Mouse (Mus musculus) midbrain, embryonic 16.5 days (tissue): ENCODE data around the gene Ccdc71. TPM values are rescaled to one million over a fixed set of nuclear protein-coding genes. Genes with fewer than 3 reads are reported as not detected.
A peak's percentile ranks its signal among the peaks of the same experiment; 100 is the strongest.

Source experiments
- ATAC-seq: fragments of 200-750 bp; cut with Nextera tagmentation; 2 replicates; pipeline ENCODE4 v1.8.0; 2017; ENCODE audit warnings: moderate TSS enrichment
- H3K27ac ChIP-seq: fragments of 300-500 bp; sonication (generic); 2 replicates; pipeline ENCODE4 v1.5.1; 2014; ENCODE audit warnings: mild to moderate bottlenecking, low read length, mixed read lengths
- H3K27me3 ChIP-seq: fragments of 300-500 bp; sonication (generic); 2 replicates; pipeline ENCODE4 v1.6.1; 2014; ENCODE audit warnings: low read depth, low read length, mixed read lengths; ENCODE audit not compliant: control insufficient read depth, insufficient read depth
- H3K36me3 ChIP-seq: fragments of 300-500 bp; sonication (generic); 2 replicates; pipeline ENCODE4 v1.6.1; 2014; ENCODE audit warnings: mild to moderate bottlenecking, low read length, moderate library complexity, mixed read lengths; ENCODE audit not compliant: control insufficient read depth, insufficient read depth
- H3K4me1 ChIP-seq: fragments of 300-500 bp; sonication (generic); 2 replicates; pipeline ENCODE4 v1.6.1; 2014; ENCODE audit warnings: mild to moderate bottlenecking, low read length, mixed read lengths; ENCODE audit not compliant: control insufficient read depth, insufficient read depth
- H3K4me2 ChIP-seq: fragments of 300-500 bp; sonication (generic); 2 replicates; pipeline ENCODE4 v1.6.1; 2014; ENCODE audit warnings: mild to moderate bottlenecking, low read length, mixed read lengths
- H3K4me3 ChIP-seq: fragments of 300-500 bp; sonication (generic); 2 replicates; pipeline ENCODE4 v1.5.1; 2014; ENCODE audit warnings: low read depth, mild to moderate bottlenecking, low read length, moderate library complexity, mixed read lengths
- H3K9ac ChIP-seq: fragments of 300-500 bp; sonication (generic); 2 replicates; pipeline ENCODE4 v1.6.1; 2014; ENCODE audit warnings: low read depth, low read length, mixed read lengths
- H3K9me3 ChIP-seq: fragments of 300-500 bp; sonication (generic); replicated peaks from 2 replicates; pipeline ENCODE4 v1.6.1; 2014; ENCODE audit warnings: mild to moderate bottlenecking, low read length, mixed read lengths; ENCODE audit not compliant: control insufficient read depth, poor library complexity, severe bottlenecking
- WGBS: fragments of 180-500 bp; shearing (Covaris S2); extraction: QIAGEN DNeasy Blood & Tissue Kit; methylation state at CpG from one replicate; pipeline ENCODE4 v1.1.7; 2014; 5-methylcytosine and 5-hydroxymethylcytosine counted together
- polyA plus RNA-seq: library from polyadenylated mRNA; unstranded; fragments of >200 nt; fragmentation: Nextera tagmentation; extraction: Ambion mirVana; gene quantifications from 2 replicates; pipeline ENCODE4 v1.2.1, GENCODE M21; 2015

The Ccdc71 gene
- polyA plus RNA-seq, 1 experiment from 2014 or later = 65.2 TPM

DNA sequence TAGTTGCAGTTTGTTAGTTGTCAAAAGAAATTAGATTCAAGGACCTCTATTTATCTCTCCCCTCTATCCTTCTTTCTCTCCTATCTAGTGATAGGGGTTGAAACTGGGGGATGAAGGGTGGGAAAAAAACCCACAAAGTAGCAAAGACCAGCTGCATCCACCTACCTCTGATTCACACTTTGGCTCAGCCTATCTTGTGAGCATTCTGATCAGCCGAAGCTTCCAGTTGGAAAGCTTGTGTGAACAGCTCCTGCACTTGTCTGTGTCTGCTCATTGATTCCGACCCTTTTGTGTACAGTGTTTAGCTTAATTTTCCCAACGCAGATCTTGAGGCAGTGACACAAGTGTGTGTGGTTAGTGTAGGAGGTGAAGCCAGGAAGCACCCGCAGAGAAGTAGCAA is 6.9 kb upstream of the Ccdc71 start:
- Histone ChIP-seq H3K36me3 (no peaks in the 10 kb centered on the region), H3K4me1 (peaks cover 38% of the 10 kb centered on the region), H3K9me3 (no peaks in the 10 kb centered on the region), H3K9ac (peak overlapping the region; percentile 87), H3K4me2 (peak overlapping the region; percentile 70), H3K27ac (peak overlapping the region; percentile 84), H3K27me3 (no peaks in the 10 kb centered on the region), H3K4me3 (peak overlapping the region; percentile 55)
- 83% methylated on average over 4 of the region's 4 CpGs for WGBS
- ATAC-seq = no peak

DNA sequence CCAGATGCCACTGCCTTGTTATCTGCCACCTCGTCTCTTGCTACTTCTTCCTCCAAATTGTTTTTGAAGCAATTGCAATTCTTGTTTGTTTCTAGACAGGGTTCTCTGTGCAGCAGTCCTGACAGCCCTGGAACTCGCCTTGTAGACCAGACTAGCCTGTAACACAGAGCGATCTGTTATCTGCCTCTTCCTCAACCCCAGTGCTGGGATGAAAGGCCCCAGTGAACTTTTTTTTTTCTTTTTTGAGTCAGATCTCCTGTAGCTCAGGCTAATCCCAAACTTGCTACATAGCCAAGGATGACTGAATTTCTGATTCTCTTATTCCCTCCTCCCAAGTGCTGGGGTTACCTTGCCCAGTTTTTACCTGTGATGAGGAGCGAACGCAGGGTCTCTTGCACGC is 5.9 kb upstream of the Ccdc71 start:
- Histone ChIP-seq H3K27ac (no peak overlapping the region), H3K4me3 (no peak overlapping the region), H3K27me3 (no peaks in the 10 kb centered on the region), H3K9ac (no peak overlapping the region), H3K36me3 (no peaks in the 10 kb centered on the region), H3K9me3 (no peaks in the 10 kb centered on the region), H3K4me1 (peaks cover 35% of the 10 kb centered on the region), H3K4me2 (no peak overlapping the region)
- ATAC-seq = no peak
- 90% methylated on average over 6 of the region's 6 CpGs for WGBS

DNA sequence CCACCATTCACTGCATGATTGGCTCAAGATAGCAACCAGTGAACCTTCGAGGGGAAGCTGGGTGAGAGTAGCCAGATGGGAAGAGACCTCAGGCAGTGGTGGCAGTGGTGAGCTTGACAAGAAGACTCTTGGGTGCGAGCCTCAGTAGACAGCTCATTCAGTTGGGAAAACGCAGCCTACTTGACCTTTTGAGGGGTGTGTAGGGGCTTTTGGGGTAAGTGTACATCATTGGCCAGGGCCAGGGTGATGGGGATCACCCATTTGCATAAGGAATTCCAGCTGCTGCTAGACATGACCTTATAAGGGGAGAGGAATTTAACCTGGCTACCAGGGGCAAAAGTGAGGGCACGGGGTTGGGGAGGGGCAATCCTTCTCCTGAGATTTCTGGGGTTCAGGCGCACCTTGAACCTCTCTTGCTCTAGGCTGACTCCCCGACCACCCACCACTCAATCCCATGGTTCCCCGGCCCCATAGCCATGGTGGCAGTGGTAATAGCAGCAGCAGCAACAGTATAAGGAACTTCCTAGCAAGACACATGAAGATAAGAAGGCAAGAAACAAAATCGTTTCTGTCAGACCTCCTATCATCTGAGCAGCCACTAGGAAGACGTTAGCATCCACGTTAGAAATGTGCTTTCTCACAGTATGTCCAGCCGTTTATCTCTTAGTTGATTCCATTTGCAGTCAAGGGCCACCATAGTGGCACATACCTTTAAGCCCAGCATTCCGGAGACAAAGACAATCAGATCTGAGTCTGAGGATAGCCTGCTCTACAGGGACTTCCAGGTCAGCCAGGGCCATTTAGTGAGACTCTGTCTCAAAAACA is 4.4 kb upstream of the Ccdc71 start:
- Histone ChIP-seq H3K36me3 (no peaks in the 10 kb centered on the region), H3K4me3 (no peak overlapping the region), H3K27ac (no peak overlapping the region), H3K9ac (no peak overlapping the region), H3K4me1 (peaks cover 20% of the 10 kb centered on the region), H3K9me3 (no peaks in the 10 kb centered on the region), H3K4me2 (no peak overlapping the region), H3K27me3 (no peaks in the 10 kb centered on the region)
- 84% methylated on average over 12 of the region's 12 CpGs for WGBS
- no peak for ATAC-seq

DNA sequence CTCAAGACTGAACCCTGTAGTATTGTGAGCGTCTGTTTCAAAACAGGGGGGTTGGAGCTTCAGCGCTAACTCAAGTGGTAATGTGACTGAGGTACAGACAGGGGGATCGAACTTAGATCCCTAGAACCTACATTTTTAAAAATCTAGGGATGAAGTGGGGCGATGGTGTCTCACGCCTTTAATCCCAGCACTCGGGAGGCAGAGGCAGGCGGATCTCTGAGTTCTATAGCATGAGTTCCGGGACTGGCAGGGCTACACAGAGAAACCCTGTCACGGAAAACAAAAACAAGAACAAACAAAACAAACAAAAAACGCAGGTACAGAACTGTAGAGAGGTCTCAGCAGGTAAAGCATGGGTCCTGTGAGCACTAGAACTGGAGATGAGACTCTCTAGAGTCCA is 3.4 kb upstream of the Ccdc71 start:
- no peaks in the 10 kb centered on the region for H3K36me3 ChIP-seq
- no peak overlapping the region for H3K4me3 ChIP-seq
- no peak overlapping the region for H3K4me2 ChIP-seq
- no peak overlapping the region for H3K9ac ChIP-seq
- no peak overlapping the region for H3K27ac ChIP-seq
- no peaks in the 10 kb centered on the region for H3K9me3 ChIP-seq
- WGBS = 90% methylated on average over 10 of the region's 10 CpGs
- H3K27me3 ChIP-seq = no peaks in the 10 kb centered on the region
- peaks cover 20% of the 10 kb centered on the region for H3K4me1 ChIP-seq
- no peak for ATAC-seq

DNA sequence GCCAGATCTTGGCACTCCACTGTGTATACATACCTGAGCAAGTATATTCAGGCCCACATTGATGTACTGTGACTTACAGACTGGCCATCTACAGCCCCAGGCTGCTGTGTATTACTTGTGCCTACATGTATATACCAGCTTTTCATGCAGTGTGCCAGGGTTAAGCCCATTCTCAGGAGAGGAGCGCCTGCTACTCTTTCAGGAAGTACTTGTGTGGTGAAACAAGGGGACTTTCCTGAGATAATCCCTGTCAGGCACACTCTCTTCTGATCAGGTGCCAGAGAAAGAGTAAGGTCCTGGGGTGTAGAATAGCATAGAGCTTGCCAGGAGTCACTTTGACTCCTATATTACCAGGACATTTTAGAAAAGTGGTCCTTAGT is 398 bp upstream of the Ccdc71 start:
- Histone ChIP-seq H3K9ac (no peak overlapping the region), H3K27me3 (no peaks in the 10 kb centered on the region), H3K4me2 (peak overlapping the region; percentile 66), H3K9me3 (no peaks in the 10 kb centered on the region), H3K27ac (peak overlapping the region; percentile 82), H3K4me3 (peak overlapping the region; percentile 82), H3K4me1 (peaks cover 11% of the 10 kb centered on the region), H3K36me3 (peaks cover 11% of the 10 kb centered on the region)
- peak; percentile 23; the same call in 1 of the 2 replicates for ATAC-seq
- 88% methylated on average over 1 of the region's 1 CpGs for WGBS

DNA sequence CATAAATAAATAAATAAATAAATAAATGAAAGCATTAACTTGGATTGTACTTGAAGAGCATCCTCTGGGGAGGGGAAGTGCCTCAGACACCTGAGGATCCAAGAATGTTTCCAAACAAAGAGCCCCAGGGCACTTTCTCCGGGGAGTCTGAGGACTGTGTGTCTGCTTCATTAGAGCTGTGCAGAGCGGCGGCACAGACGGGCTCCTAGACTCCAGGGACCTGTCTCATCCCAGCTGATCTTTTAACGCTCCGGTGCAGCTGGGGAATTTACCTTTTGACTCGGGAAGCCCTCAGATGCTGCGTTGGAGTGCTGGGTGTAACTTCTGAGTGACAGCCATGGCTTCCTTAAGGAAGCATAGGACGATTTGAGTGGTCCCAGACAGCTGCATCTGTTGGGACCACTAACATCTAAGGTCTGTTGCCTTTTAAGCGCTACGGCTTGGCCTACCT is 879 bp downstream of the Ccdc71 start, which contains the start of gene Klhdc8b:
Gene Klhdc8b (minus strand): TSS at position 401 of the 451 bp plus-strand sequence.
- Histone ChIP-seq H3K4me3 (peak within 1 kb of the TSS; percentile 82), H3K4me1 (peaks cover 11% of the 10 kb centered on the region), H3K9ac (peak within 1 kb of the TSS; percentile 82), H3K36me3 (peaks cover 11% of the 10 kb centered on the region), H3K27me3 (no peaks in the 10 kb centered on the region), H3K9me3 (no peaks in the 10 kb centered on the region), H3K27ac (peak within 1 kb of the TSS; percentile 82), H3K4me2 (peak within 1 kb of the TSS; percentile 66)
- ATAC-seq = 0 out of 2 replicates have a peak, but pooled peaks have one; percentile 10
- WGBS = 19% methylated on average over 11 of the region's 11 CpGs

DNA sequence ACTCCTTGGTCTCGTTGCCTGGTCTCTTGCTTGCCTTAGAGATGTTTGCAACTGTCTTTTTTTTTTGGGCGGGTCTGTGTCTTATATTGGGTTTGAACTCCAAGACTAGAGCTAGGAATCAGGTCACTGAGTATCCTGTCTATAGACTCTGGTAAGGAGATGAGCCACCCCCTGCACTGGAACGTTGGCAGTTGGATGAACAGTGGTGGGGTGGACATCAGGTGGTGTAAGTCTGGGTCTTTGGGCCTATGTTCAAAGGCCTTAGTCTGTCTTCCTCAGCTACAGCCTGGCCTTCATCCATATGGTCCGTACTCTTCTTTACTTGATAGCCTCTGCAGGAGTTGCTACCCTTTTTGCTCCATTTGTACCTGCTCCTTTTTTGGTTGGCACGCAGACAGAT is 1.3 kb downstream of the Ccdc71 start:
- peak overlapping the region; percentile 82; the same call in 1 of the 2 replicates for H3K9ac ChIP-seq
- H3K4me2 ChIP-seq = peak overlapping the region; percentile 66
- no peak for ATAC-seq
- H3K27me3 ChIP-seq = no peaks in the 10 kb centered on the region
- peaks cover 11% of the 10 kb centered on the region for H3K36me3 ChIP-seq
- peak overlapping the region; percentile 82 for H3K4me3 ChIP-seq
- 92% methylated on average over 5 of the region's 5 CpGs for WGBS
- no peak overlapping the region for H3K27ac ChIP-seq
- H3K4me1 ChIP-seq = peaks cover 11% of the 10 kb centered on the region
- H3K9me3 ChIP-seq = no peaks in the 10 kb centered on the region

DNA sequence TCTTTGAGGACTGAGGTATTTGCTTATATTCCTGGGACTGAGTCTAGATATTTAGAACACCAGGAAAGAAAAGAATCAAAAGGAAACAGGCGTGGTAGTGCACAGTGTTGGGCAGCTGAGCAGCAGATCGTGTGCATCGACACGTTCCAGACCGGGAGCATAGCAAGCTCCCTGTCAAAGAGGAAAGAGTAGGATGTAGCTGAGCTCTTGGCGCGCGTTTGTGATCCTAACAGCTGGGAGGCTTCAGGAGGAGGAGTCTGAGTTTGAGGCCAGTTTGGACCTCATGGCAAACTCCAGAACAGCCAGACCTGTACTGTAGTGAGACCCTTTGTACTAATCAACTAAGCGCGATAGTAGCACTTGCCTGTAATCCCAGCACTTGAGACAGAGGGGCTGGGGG is 1.9 kb downstream of the Ccdc71 start:
- H3K9ac ChIP-seq = no peak overlapping the region
- peaks cover 11% of the 10 kb centered on the region for H3K36me3 ChIP-seq
- H3K4me2 ChIP-seq = no peak overlapping the region

DNA sequence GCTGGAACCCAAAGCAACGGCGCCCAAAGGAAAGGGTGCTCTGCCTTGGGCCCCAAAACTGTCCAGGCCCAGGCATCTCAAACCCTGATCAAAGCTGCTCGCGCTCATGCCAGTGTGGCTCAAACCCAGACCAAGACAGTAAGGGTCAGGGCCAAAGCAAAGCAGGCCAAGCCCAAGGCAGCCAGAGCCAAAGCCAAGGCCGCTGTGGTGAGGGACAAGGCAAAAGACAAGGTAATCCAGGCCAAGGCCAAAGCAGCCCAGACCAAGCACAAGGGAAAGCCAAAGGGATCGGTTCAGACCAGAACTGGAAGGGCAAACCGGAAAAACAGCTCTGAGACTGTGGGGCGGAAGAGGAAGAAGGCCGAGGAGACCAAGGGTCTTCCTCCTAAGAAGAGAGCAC is 3.4 kb downstream of the Ccdc71 start:
- H3K27me3 ChIP-seq = no peaks in the 10 kb centered on the region
- H3K36me3 ChIP-seq = peaks cover 11% of the 10 kb centered on the region
- no peak for ATAC-seq
- no peak overlapping the region for H3K9ac ChIP-seq
- H3K4me2 ChIP-seq = no peak overlapping the region
- H3K9me3 ChIP-seq = no peaks in the 10 kb centered on the region
- no peak overlapping the region for H3K4me3 ChIP-seq
- H3K27ac ChIP-seq = no peak overlapping the region
- 97% methylated on average over 9 of the region's 9 CpGs for WGBS
- H3K4me1 ChIP-seq = peaks cover 11% of the 10 kb centered on the region

More for the DNA sequence above, 1.9 kb downstream of the Ccdc71 start:
- no peak for ATAC-seq
- Histone ChIP-seq H3K27ac (no peak overlapping the region), H3K4me1 (peaks cover 11% of the 10 kb centered on the region), H3K9me3 (no peaks in the 10 kb centered on the region), H3K4me3 (no peak overlapping the region), H3K27me3 (no peaks in the 10 kb centered on the region)
- 90% methylated on average over 10 of the region's 10 CpGs for whole genome bisulfite sequencing
